Mouse (Mus musculus) thymus, adult 2 months (tissue): ENCODE measurements around the gene Exoc8. TPM values are rescaled to one million over a fixed set of nuclear protein-coding genes. Genes with fewer than 3 reads are reported as not detected.

Experiments
- DNase-seq: peaks from one replicate; pipeline ENCODE4 v3.0.0; 2021
- H3K27ac ChIP-seq: fragments of 200-500 bp; 2 replicates; pipeline ENCODE4 v1.5.1; 2012; ENCODE audit warnings: low read length, control low read depth; ENCODE audit not compliant: control insufficient read depth, insufficient read depth
- H3K27me3 ChIP-seq: fragments of 200-500 bp; 2 replicates; pipeline ENCODE4 v1.6.1; 2012; ENCODE audit warnings: mild to moderate bottlenecking, low read length, moderate library complexity, mixed read lengths; ENCODE audit not compliant: control insufficient read depth, insufficient read depth
- H3K36me3 ChIP-seq: fragments of 200-500 bp; 2 replicates; pipeline ENCODE4 v1.6.1; 2012; ENCODE audit warnings: mild to moderate bottlenecking, low read length, moderate library complexity; ENCODE audit not compliant: control insufficient read depth, insufficient read depth
- H3K4me1 ChIP-seq: fragments of 200-500 bp; replicated peaks from 2 replicates; pipeline ENCODE4 v1.6.1; 2012; ENCODE audit warnings: low read length; ENCODE audit not compliant: control insufficient read depth, insufficient read depth
- H3K4me3 ChIP-seq: fragments of 200-500 bp; 2 replicates; pipeline ENCODE4 v1.5.1; 2012; ENCODE audit warnings: mild to moderate bottlenecking, low read length, control low read depth, moderate library complexity; ENCODE audit not compliant: control insufficient read depth, insufficient read depth
- CTCF ChIP-seq: fragments of 200-500 bp; IDR thresholded peaks from 2 replicates; pipeline ENCODE4 v1.5.1; 2012; ENCODE audit warnings: mild to moderate bottlenecking, control low read depth, low read length, moderate library complexity, borderline replicate concordance; ENCODE audit not compliant: control insufficient read depth, poor library complexity, insufficient read depth; ENCODE audit errors: extremely low read depth
- POLR2A ChIP-seq: fragments of 200-500 bp; IDR thresholded peaks from 2 replicates; pipeline ENCODE4 v1.6.1; 2012; ENCODE audit warnings: mild to moderate bottlenecking, low read length, control low read depth, moderate library complexity; ENCODE audit not compliant: control insufficient read depth, poor library complexity, insufficient read depth; ENCODE audit errors: extremely low read depth
- WGBS: fragments of 180-500 bp; shearing (Covaris S2); methylation state at CpG from one replicate; pipeline ENCODE4 v1.1.7; 2018; 5-methylcytosine and 5-hydroxymethylcytosine counted together
- polyA plus RNA-seq: library from polyadenylated mRNA; depleted of rRNA; stranded (reverse); fragments of >200 nt; gene quantifications from 2 replicates; pipeline ENCODE4 v1.2.3, GENCODE M21; 2012

Exoc8 gene
- polyA plus RNA-seq, 1 experiment = 12.0 TPM

- H3K27ac ChIP-seq = no peak overlapping the region
- H3K4me3 ChIP-seq = no peak overlapping the region
- DNase-seq = no peak
- no peaks in the 10 kb centered on the region for H3K27me3 ChIP-seq
- peaks cover 64% of the 10 kb centered on the region for H3K36me3 ChIP-seq
- H3K4me1 ChIP-seq = no peaks in the 10 kb centered on the region
- 96% methylated on average over 16 of the region's 16 CpGs for WGBS
- TF ChIP-seq POLR2A (no peak), CTCF (no peak)
Observed at GRCm38 (mm10) chr8:124909936-124910335, 12.4 kb upstream of the Exoc8 start.

GRCm38 (mm10) chr8:124905482-124905881 is 8.0 kb upstream of the Exoc8 start:
- 88% methylated on average over 2 of the region's 2 CpGs for WGBS
- DNase-seq = no peak
- Histone ChIP-seq H3K27me3 (no peaks in the 10 kb centered on the region), H3K4me1 (no peaks in the 10 kb centered on the region), H3K4me3 (no peak overlapping the region), H3K36me3 (peaks cover 82% of the 10 kb centered on the region), H3K27ac (no peak overlapping the region)
- no peak for TF ChIP-seq POLR2A
- TF ChIP-seq CTCF = no peak

GRCm38 (mm10) chr8:124903198-124903597 is 5.7 kb upstream of the Exoc8 start:
- no peaks in the 10 kb centered on the region for H3K27me3 ChIP-seq
- no peak for DNase-seq
- H3K4me3 ChIP-seq = no peak overlapping the region
- peaks cover 64% of the 10 kb centered on the region for H3K36me3 ChIP-seq
- WGBS = 99% methylated on average over 15 of the region's 15 CpGs
- no peak overlapping the region for H3K27ac ChIP-seq
- TF ChIP-seq POLR2A (no peak), CTCF (no peak)
- peaks cover 7% of the 10 kb centered on the region for H3K4me1 ChIP-seq

GRCm38 (mm10) chr8:124898251-124898905 is 873 bp upstream of the Exoc8 start:
- Histone ChIP-seq H3K4me1 (peaks cover 20% of the 10 kb centered on the region), H3K36me3 (peaks cover 36% of the 10 kb centered on the region), H3K27me3 (no peaks in the 10 kb centered on the region), H3K4me3 (peak overlapping the region; percentile 84), H3K27ac (no peak overlapping the region)
- DNase-seq = no peak
- 4% methylated on average over 31 of the region's 31 CpGs for WGBS
- TF ChIP-seq CTCF = no peak
- no peak for TF ChIP-seq POLR2A

- H3K27ac ChIP-seq = peak overlapping the region; percentile 27; the same call in 1 of the 2 replicates
- H3K4me1 ChIP-seq = peaks cover 20% of the 10 kb centered on the region
- peak; percentile 58 for DNase-seq
- H3K27me3 ChIP-seq = no peaks in the 10 kb centered on the region
- TF ChIP-seq CTCF = 0 out of 2 replicates have a peak, but pooled peaks have one; percentile 21
- TF ChIP-seq POLR2A = no peak
- H3K36me3 ChIP-seq = peaks cover 21% of the 10 kb centered on the region
- 3% methylated on average over 60 of the region's 60 CpGs for WGBS
- peak overlapping the region; percentile 84 for H3K4me3 ChIP-seq
Observed at GRCm38 (mm10) chr8:124896632-124897385, 696 bp downstream of the Exoc8 start.

- DNase-seq = peak; percentile 6
- WGBS = 93% methylated on average over 26 of the region's 26 CpGs
- H3K27me3 ChIP-seq = no peaks in the 10 kb centered on the region
- H3K36me3 ChIP-seq = peaks cover 17% of the 10 kb centered on the region; the same call in 1 of the 2 replicates
- H3K27ac ChIP-seq = no peak overlapping the region
- TF ChIP-seq CTCF (no peak), POLR2A (no peak)
- peak overlapping the region; percentile 84 for H3K4me3 ChIP-seq
- H3K4me1 ChIP-seq = peaks cover 20% of the 10 kb centered on the region
Observed at GRCm38 (mm10) chr8:124896010-124896631, 1.4 kb downstream of the Exoc8 start.
